Mouse (Mus musculus) small intestine, adult 2 months (tissue): ENCODE data around the gene Nfia.

Experiments
- CTCF ChIP-seq: fragments of 200-500 bp; IDR thresholded peaks from 2 replicates; pipeline ENCODE4 v1.5.1; 2012; ENCODE audit warnings: low read depth, mild to moderate bottlenecking, control low read depth, inconsistent platforms, low read length, moderate library complexity, mixed read lengths; ENCODE audit not compliant: insufficient replicate concordance, insufficient read length; ENCODE audit errors: extremely low read depth
- POLR2A ChIP-seq: fragments of 200-500 bp; IDR thresholded peaks from 2 replicates; pipeline ENCODE4 v1.6.1; 2012; ENCODE audit warnings: low read depth, mild to moderate bottlenecking, control low read depth, inconsistent platforms, low read length, moderate library complexity

- TF ChIP-seq CTCF, result no peak
- no peak for TF ChIP-seq POLR2A
Observed at GRCm38 (mm10) chr4:98050781-98051180, 278.2 kb downstream of the Nfia start.
